In genomic region chr14:12348089-12348488, GRCm38 (mm10) we compare ENCODE assay signal across 15 mouse cellular contexts. TPM values are rescaled to one million over a fixed set of nuclear protein-coding genes. Genes with fewer than 3 reads are reported as not detected.
DNase-seq lines count a peak whose midpoint lies in the region; ATAC-seq lines count a peak whose summit lies in the region.
"Had no signal": no experiment of that assay in that cellular context is flagged by ENCODE, and none has a peak within 500 bp of the region (broad histone marks: within the 10 kb centered on the region; RNA-seq: fewer than 3 reads in every experiment).

TSS of gene Fezf2 (minus strand) at chr14:12348189.

- peaks cover 100% of the 10 kb centered on the region for H3K27me3 ChIP-seq in embryonic facial prominence, embryonic 10.5 days (replicated peaks; ENCODE audit: low read depth, poor library complexity, severe bottlenecking)

- no peak for ATAC-seq in granulocyte monocyte progenitor cell, adult 5-6 weeks (replicated peaks; ENCODE audit: poor library complexity, severe bottlenecking)

- peak within 1 kb of the TSS; percentile 50 for H3K4me3 ChIP-seq in embryonic facial prominence, embryonic 10.5 days
- H3K4me3 ChIP-seq: liver, embryonic 15.5 days had no signal

- no peaks in the 10 kb centered on the region for H3K9me3 ChIP-seq in embryonic facial prominence, embryonic 10.5 days
- H3K9me3 ChIP-seq: embryonic facial prominence, embryonic 12.5 days; liver, embryonic 15.5 days had no signal

- H3K4me1 ChIP-seq in embryonic facial prominence, embryonic 10.5 days: peaks cover 27% of the 10 kb centered on the region; the same call in 1 of the 2 replicates
- H3K4me1 ChIP-seq: liver, embryonic 15.5 days had no signal

- no peak for DNase-seq in frontal cortex, adult 2 months (ENCODE audit: extremely low spot score in 1 of 2, low spot score in 1 of 2)
- no peak for DNase-seq in frontal cortex, postnatal 25 days (ENCODE audit: low spot score in 2 of 2)
- DNase-seq in layer of hippocampus, adult 8-10 months (ENCODE audit: low spot score in 2 of 2): no peak
- no peak for DNase-seq in layer of hippocampus, adult 9-10 months (ENCODE audit: low spot score)
- no peak for DNase-seq in embryonic facial prominence, embryonic 10.5 days (ENCODE audit: low spot score)
- no peak for DNase-seq in layer of hippocampus, postnatal 25 days (ENCODE audit: extremely low spot score in 1 of 2, low spot score in 1 of 2)
- no peak for DNase-seq in adrenal gland, postnatal 10 days
- DNase-seq: cerebellum, adult 18-20 months; heart, adult 2 months; kidney, postnatal 10 days; lung, postnatal 4 days had no signal

- no peak within 1 kb of the TSS for H3K27ac ChIP-seq in embryonic facial prominence, embryonic 10.5 days (replicated peaks)
- H3K27ac ChIP-seq: embryonic facial prominence, embryonic 12.5 days; heart, adult 2 months; liver, embryonic 15.5 days had no signal

- H3K36me3 ChIP-seq in embryonic facial prominence, embryonic 10.5 days (replicated peaks): no peaks in the 10 kb centered on the region
- H3K36me3 ChIP-seq: embryonic facial prominence, embryonic 12.5 days; liver, embryonic 15.5 days had no signal

- WGBS in embryonic facial prominence, embryonic 10.5 days: 2% methylated on average over 2 of the region's 2 CpGs

RNA-seq across cellular contexts. Expression of gene Fezf2, which starts in this region (rescaled TPM):
- 15.2 and 17.2 TPM in 2 replicates for polyA plus RNA-seq in frontal cortex, adult 2 months (2012; rRNA removed)
- 10 to 100 TPM; 36.7 to 51.9 (median 45.3) TPM for total RNA-seq in layer of hippocampus, adult 8-10 months (2022)
- polyA plus RNA-seq in embryonic facial prominence, embryonic 10.5 days (2016; fragmentation: Nextera tagmentation; extraction: Ambion mirVana): 2.8 and 3.2 TPM in 2 replicates
- 10 to 100 TPM; 41.7 to 42.4 TPM for total RNA-seq in layer of hippocampus, postnatal 25 days (2021)
- total RNA-seq in adrenal gland, postnatal 10 days (2021): not detected
- total RNA-seq in granulocyte monocyte progenitor cell, adult 5-6 weeks (2014; fragmentation: Nextera tagmentation): not detected in 2 replicates
- total RNA-seq in granulocyte monocyte progenitor cell, adult 5-6 weeks (2017): not detected in 2 replicates
- total RNA-seq: heart, adult 2 months had no signal
- polyA plus RNA-seq: heart, adult 2 months; intestine, embryonic 14.5 days had no signal

Comparison
In these comparisons a context has a peak if more than half of its experiments do, and no peak if none do; other contexts are left out.
1. RNA of gene Fezf2 (total RNA-seq): 36.7 to 51.9 TPM in layer of hippocampus, adult 8-10 months and 41.7 to 42.4 TPM in layer of hippocampus, postnatal 25 days; not detected in adrenal gland, postnatal 10 days and not detected in granulocyte monocyte progenitor cell, adult 5-6 weeks; every median in the first group is over 10 times any median in the second.